Mouse (Mus musculus) urinary bladder, postnatal 36 days (tissue): ENCODE measurements around the gene Ccl19.
"Not testable (repeated sequence)": the region's sequence is repeated elsewhere in the genome, so short reads cannot be mapped to it uniquely, and the experiment has no call there.

Source experiments
- DNase-seq, 2 experiments: peaks; one replicate each; pipeline ENCODE4 v3.0.0; 2022; ENCODE audit warnings: low spot score in 2 of 2, mixed read lengths in 1 of 2

The Ccl19 gene

GRCm38 (mm10) chr4:42756477-42756876, at the start of gene Ccl19:
Gene Ccl19, minus strand, starts transcription at chr4:42756577.
- DNase-seq: not testable (repeated sequence)

- DNase-seq: not testable (repeated sequence)
Observed at GRCm38 (mm10) chr4:42773893-42774292, 17.5 kb upstream of the Ccl19 start, which contains the start of gene Ccl21a. Gene Ccl21a, minus strand, starts transcription at chr4:42773993.

GRCm38 (mm10) chr4:42735245-42735644, 21.1 kb downstream of the Ccl19 start, which contains the start of gene 4930578G10Rik:
Gene 4930578G10Rik, plus strand, starts transcription at chr4:42735545.
- not testable (repeated sequence) for DNase-seq
